Mouse (Mus musculus) MEL (cell line): Measurements from ENCODE around the gene Krtap19-3.

Source experiments
- CTCF ChIP-seq, 3 experiments: IDR thresholded peaks in 2 of 3; conservative IDR thresholded peaks in 1 of 3; 2 replicates each; pipeline ENCODE4 v1.5.1; 2011 to 2012; ENCODE audit warnings: low read length in 3 of 3, low read depth in 2 of 3, mild to moderate bottlenecking in 2 of 3, improper control_type of control experiment in 1 of 3, inconsistent platforms in 1 of 3, mixed read lengths in 1 of 3, moderate library complexity in 1 of 3; ENCODE audit not compliant: control insufficient read depth in 1 of 3, insufficient read depth in 1 of 3, poor library complexity in 1 of 3, severe bottlenecking in 1 of 3
- HCFC1 ChIP-seq: IDR thresholded peaks from 2 replicates; pipeline ENCODE4 v1.6.1; 2012; ENCODE audit warnings: low read depth, mild to moderate bottlenecking, inconsistent platforms, low read length, improper control_type of control experiment, moderate library complexity
- POLR2A ChIP-seq, 2 experiments: IDR thresholded peaks; 2 replicates each; pipeline ENCODE4 v1.6.1; 2011 to 2012; ENCODE audit warnings: low read length in 2 of 2, mild to moderate bottlenecking in 2 of 2, control low read depth in 1 of 2, improper control_type of control experiment in 1 of 2, low read depth in 1 of 2, moderate library complexity in 1 of 2; ENCODE audit not compliant: control insufficient read depth in 1 of 2, insufficient read depth in 1 of 2, poor library complexity in 1 of 2

DNA sequence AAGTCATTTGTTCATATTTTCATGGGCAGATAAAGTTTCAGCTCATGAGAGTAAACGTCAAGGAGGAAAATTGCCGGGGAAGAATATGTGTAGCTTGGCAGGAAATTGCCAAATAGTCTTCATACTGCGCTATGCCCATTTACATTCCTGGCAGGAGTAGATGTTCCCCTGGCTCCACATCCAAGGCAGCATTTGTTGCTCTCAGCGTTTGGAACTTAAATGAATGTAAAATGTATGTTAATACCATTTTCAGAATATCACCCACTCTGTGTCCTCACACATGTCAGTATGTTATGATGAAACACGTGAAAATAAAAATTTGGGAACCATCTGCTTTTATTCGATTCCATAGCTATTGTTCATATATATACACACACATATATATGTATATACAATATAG lies 9.0 kb upstream of the Krtap19-3 start:
- TF ChIP-seq POLR2A (IDR thresholded peaks at IDR 0.05; ENCODE audit: control insufficient read depth in 1 of 2, insufficient read depth in 1 of 2, low read depth in 1 of 2, low read length in 2 of 2, poor library complexity in 1 of 2) (no peak), CTCF (IDR thresholded peaks at IDR 0.05 in 2 of 3, conservative IDR thresholded peaks at IDR 0.05 in 1 of 3; ENCODE audit: control insufficient read depth in 1 of 3, insufficient read depth in 1 of 3, low read depth in 2 of 3, low read length in 3 of 3, poor library complexity in 1 of 3, severe bottlenecking in 1 of 3) (no peak), HCFC1 (no peak)
